Mouse (Mus musculus): ENCODE measurements at regions not wholly inside any gene's neighbourhood (a gene's known extent, or its start where the extent isn't known, plus 50 kb on each side); places are given as distances from the start of the nearest gene placed in this dataset.

- TF ChIP-seq FLI1 (IDR thresholded peaks at IDR 0.05; ENCODE audit: low read length) (no peak), GATA1 (IDR thresholded peaks at IDR 0.05; ENCODE audit: borderline replicate concordance, low read length) (no peak)
- Histone ChIP-seq H3K36me3 (replicated peaks; ENCODE audit: low read length) (no peaks in the 10 kb centered on the region), H3K4me1 (peaks cover 35% of the 10 kb centered on the region), H3K27me3 (replicated peaks) (peaks cover 45% of the 10 kb centered on the region), H3K4me3 (replicated peaks) (no peak overlapping the region), H3K9me3 (peaks cover 10% of the 10 kb centered on the region)
Observed at GRCm38 (mm10) chr6:127362166-127362565, 84.5 kb upstream of the Parp11 start.

- no peak overlapping the region for H3K4me3 ChIP-seq (replicated peaks)
- TF ChIP-seq FLI1 (IDR thresholded peaks at IDR 0.05; ENCODE audit: low read length) (no peak), GATA1 (IDR thresholded peaks at IDR 0.05; ENCODE audit: borderline replicate concordance, low read length) (no peak)
- peaks cover 45% of the 10 kb centered on the region for H3K27me3 ChIP-seq (replicated peaks)
- no peaks in the 10 kb centered on the region for H3K36me3 ChIP-seq (replicated peaks; ENCODE audit: low read length)
- peaks cover 10% of the 10 kb centered on the region for H3K9me3 ChIP-seq
- peaks cover 29% of the 10 kb centered on the region for H3K4me1 ChIP-seq
Observed at GRCm38 (mm10) chr6:127362966-127363752, 83.5 kb upstream of the Parp11 start.

DNA sequence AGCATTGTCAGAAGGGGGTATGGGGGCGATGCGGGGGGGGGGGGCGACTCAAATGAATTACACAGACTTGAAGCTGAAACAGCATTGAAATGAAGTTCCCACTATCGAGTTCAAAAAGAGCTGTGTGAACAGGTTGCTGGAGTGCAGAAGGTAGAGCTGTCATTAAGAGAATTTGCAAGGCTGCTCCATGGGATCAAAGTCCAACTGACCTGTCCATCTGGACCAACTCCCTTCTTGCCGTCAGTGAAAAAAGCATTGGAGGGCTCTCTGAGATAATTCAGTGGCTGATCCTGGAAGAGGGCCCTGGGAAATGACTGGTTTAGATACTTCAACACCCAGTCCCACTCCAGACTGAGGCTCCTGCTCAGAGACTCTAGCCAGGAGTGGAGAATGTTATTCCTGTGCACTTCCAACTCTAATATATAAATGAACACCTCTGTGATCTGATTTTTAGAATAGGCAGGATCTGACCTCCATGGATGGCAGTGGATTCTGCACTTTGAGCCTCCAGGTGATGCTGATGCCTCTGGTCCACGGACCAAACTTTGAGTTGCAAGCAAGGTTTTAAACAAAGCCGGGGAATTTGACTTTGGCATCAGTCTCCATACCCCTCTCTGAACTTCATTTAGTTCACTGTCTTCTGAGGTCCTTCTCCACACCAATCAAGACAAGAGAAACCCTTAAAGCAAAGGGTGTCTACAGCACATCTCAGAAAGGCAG, 82.6 kb upstream of the Parp11 start:
- Histone ChIP-seq H3K9me3 (peaks cover 10% of the 10 kb centered on the region), H3K4me1 (peaks cover 23% of the 10 kb centered on the region), H3K36me3 (replicated peaks; ENCODE audit: low read length) (no peaks in the 10 kb centered on the region), H3K27me3 (replicated peaks) (peaks cover 45% of the 10 kb centered on the region), H3K4me3 (replicated peaks) (no peak overlapping the region)
- TF ChIP-seq FLI1 (IDR thresholded peaks at IDR 0.05; ENCODE audit: low read length) = no peak
- no peak for TF ChIP-seq GATA1 (IDR thresholded peaks at IDR 0.05; ENCODE audit: borderline replicate concordance, low read length)

- peaks cover 47% of the 10 kb centered on the region for H3K27me3 ChIP-seq (replicated peaks)
- H3K9me3 ChIP-seq = peaks cover 10% of the 10 kb centered on the region
- TF ChIP-seq GATA1 (IDR thresholded peaks at IDR 0.05; ENCODE audit: borderline replicate concordance, low read length) = no peak
- no peak for TF ChIP-seq FLI1 (IDR thresholded peaks at IDR 0.05; ENCODE audit: low read length)
- no peaks in the 10 kb centered on the region for H3K36me3 ChIP-seq (replicated peaks; ENCODE audit: low read length)
- no peak overlapping the region for H3K4me3 ChIP-seq (replicated peaks)
- H3K4me1 ChIP-seq = peaks cover 17% of the 10 kb centered on the region
Observed at GRCm38 (mm10) chr6:127364591-127365187, 82.0 kb upstream of the Parp11 start.

DNA sequence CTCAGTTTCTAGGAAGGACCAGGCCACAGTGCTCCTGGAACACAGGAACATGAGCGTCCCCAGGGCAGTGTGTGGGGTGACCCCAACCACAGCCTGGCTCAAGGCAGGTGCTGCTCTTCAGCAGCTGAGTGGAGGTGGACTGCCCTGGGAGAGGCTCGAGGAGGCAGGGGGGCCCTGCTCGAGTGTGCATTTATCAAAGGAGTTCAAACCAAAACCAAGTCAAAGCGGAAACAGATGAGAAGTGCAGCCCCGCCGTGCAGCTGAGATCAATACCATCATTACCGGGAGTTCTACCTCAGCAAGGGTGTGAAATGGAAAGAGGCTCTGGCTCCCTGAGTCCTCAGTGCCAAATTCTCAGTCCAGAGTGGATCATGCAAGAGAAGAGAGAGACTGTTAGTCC, 81.4 kb upstream of the Parp11 start:
- Histone ChIP-seq H3K9me3 (peaks cover 10% of the 10 kb centered on the region), H3K36me3 (replicated peaks; ENCODE audit: low read length) (no peaks in the 10 kb centered on the region), H3K4me1 (peaks cover 14% of the 10 kb centered on the region), H3K4me3 (replicated peaks) (no peak overlapping the region), H3K27me3 (replicated peaks) (peaks cover 47% of the 10 kb centered on the region)
- no peak for TF ChIP-seq GATA1 (IDR thresholded peaks at IDR 0.05; ENCODE audit: borderline replicate concordance, low read length)
- no peak for TF ChIP-seq FLI1 (IDR thresholded peaks at IDR 0.05; ENCODE audit: low read length)

- Histone ChIP-seq H3K36me3 (replicated peaks; ENCODE audit: low read length) (no peaks in the 10 kb centered on the region), H3K27me3 (replicated peaks) (peaks cover 46% of the 10 kb centered on the region), H3K4me3 (replicated peaks) (no peak overlapping the region), H3K4me1 (peaks cover 14% of the 10 kb centered on the region), H3K9me3 (peaks cover 10% of the 10 kb centered on the region)
- TF ChIP-seq GATA1 (IDR thresholded peaks at IDR 0.05; ENCODE audit: borderline replicate concordance, low read length) (no peak), FLI1 (IDR thresholded peaks at IDR 0.05; ENCODE audit: low read length) (no peak)
Observed at GRCm38 (mm10) chr6:127365651-127366050, 81.0 kb upstream of the Parp11 start.

GRCm38 (mm10) chr6:127373052-127373451, 73.6 kb upstream of the Parp11 start:
- Histone ChIP-seq H3K27me3 (replicated peaks) (peaks cover 40% of the 10 kb centered on the region), H3K4me3 (replicated peaks) (no peak overlapping the region)
- TF ChIP-seq FLI1 (IDR thresholded peaks at IDR 0.05; ENCODE audit: low read length) (no peak), GATA1 (IDR thresholded peaks at IDR 0.05; ENCODE audit: borderline replicate concordance, low read length) (no peak)

GRCm38 (mm10) chr6:127373797-127374463, 72.7 kb upstream of the Parp11 start:
- H3K9me3 ChIP-seq = no peaks in the 10 kb centered on the region
- no peak overlapping the region for H3K4me3 ChIP-seq (replicated peaks)
- no peaks in the 10 kb centered on the region for H3K36me3 ChIP-seq (replicated peaks; ENCODE audit: low read length)
- peaks cover 46% of the 10 kb centered on the region for H3K27me3 ChIP-seq (replicated peaks)
- no peak for TF ChIP-seq FLI1 (IDR thresholded peaks at IDR 0.05; ENCODE audit: low read length)
- TF ChIP-seq GATA1 (IDR thresholded peaks at IDR 0.05; ENCODE audit: borderline replicate concordance, low read length) = no peak
- H3K4me1 ChIP-seq = peaks cover 6% of the 10 kb centered on the region; the same call in 1 of the 2 replicates

More at GRCm38 (mm10) chr6:127373052-127373451, 73.6 kb upstream of the Parp11 start:
- Histone ChIP-seq H3K4me1 (peaks cover 6% of the 10 kb centered on the region; the same call in 1 of the 2 replicates), H3K36me3 (replicated peaks; ENCODE audit: low read length) (no peaks in the 10 kb centered on the region), H3K9me3 (no peaks in the 10 kb centered on the region)

- Histone ChIP-seq H3K9me3 (no peaks in the 10 kb centered on the region), H3K4me1 (peaks cover 8% of the 10 kb centered on the region), H3K36me3 (replicated peaks; ENCODE audit: low read length) (no peaks in the 10 kb centered on the region), H3K27me3 (replicated peaks) (peaks cover 45% of the 10 kb centered on the region), H3K4me3 (replicated peaks) (no peak overlapping the region)
- TF ChIP-seq FLI1 (IDR thresholded peaks at IDR 0.05; ENCODE audit: low read length) (no peak), GATA1 (IDR thresholded peaks at IDR 0.05; ENCODE audit: borderline replicate concordance, low read length) (no peak)
Observed at GRCm38 (mm10) chr6:127374464-127375143, 72.0 kb upstream of the Parp11 start.

All from megakaryocyte, embryonic 14.5 days (primary cell).